Mouse (Mus musculus) ovary, postnatal 10 days (tissue): Measurements from ENCODE around the gene Gm21586.
"Not testable (repeated sequence)": the region's sequence is repeated elsewhere in the genome, so short reads cannot be mapped to it uniquely, and the experiment has no call there.

Experiments
- DNase-seq: peaks from one replicate; pipeline ENCODE4 v3.0.0; 2022; ENCODE audit warnings: low spot score

The Gm21586 gene

DNA sequence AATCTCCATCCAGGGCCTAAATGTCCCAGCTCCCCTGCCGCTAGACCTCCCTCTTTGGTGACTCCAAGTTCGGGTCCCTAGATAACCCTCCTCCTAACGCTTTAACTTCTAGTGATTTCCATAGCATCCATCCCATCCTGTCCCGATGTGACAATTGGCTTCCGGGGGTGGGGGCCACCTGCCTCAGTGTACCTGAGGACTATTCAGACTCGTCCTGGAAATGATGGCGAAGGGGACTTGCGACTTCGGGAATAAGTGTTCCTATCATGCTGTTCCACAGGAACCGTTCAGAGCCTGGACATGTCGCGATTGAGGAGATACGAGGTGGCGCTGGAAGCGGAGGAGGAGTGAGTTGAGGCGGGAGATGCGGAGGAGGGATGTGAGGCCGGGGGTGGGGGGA, at the start of gene Gm21586:
TSS of gene Gm21586 (plus strand) at position 301 of the 400 bp plus-strand sequence.
- DNase-seq, result not testable (repeated sequence)

- DNase-seq, result not testable (repeated sequence)
Observed at GRCm38 (mm10) chr4:42466452-42466851, 27.3 kb downstream of the Gm21586 start, which contains the start of gene Gm2163. Gene Gm2163, plus strand, starts transcription at chr4:42466752.
